Comparison of ENCODE assay signal across 27 mouse cellular contexts in the genomic region with DNA sequence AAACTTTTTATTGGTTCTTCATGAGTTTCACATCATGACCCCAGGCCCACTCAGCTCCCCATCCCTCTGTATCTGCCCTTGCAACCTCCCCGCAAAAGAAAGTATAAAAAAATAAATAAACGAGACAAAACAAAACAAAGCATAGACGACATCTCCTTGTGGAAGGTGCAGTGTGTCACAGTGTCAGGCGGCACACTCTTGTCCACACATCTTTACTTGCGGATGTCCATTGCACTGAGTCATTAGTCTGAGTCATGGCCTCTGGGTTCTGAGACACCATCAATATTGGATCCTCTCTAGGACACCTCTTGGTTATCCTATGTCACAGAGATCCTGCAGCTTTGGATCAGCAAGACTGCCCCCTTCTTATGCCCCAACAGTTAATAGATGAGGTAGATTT. TPM values are rescaled to one million over a fixed set of nuclear protein-coding genes. Genes with fewer than 3 reads are reported as not detected.
DNase-seq lines count a peak whose midpoint lies in the region; ATAC-seq and TF ChIP-seq lines count a peak whose summit lies in the region.
"Had no signal": no experiment of that assay in that cellular context is flagged by ENCODE, and none has a peak within 500 bp of the region (broad histone marks: within the 10 kb centered on the region; RNA-seq: fewer than 3 reads in every experiment).

No protein-coding gene starts in this region.

- H3K4me2 ChIP-seq in midbrain, embryonic 11.5 days: no peak overlapping the region
- no peak overlapping the region for H3K4me2 ChIP-seq in midbrain, postnatal 0 days (ENCODE audit: low read depth, low read length, poor library complexity, severe bottlenecking)
- H3K4me2 ChIP-seq in stomach, postnatal 0 days (replicated peaks; ENCODE audit: low read depth): no peak overlapping the region
- H3K4me2 ChIP-seq: embryonic facial prominence, embryonic 13.5 days; embryonic facial prominence, embryonic 15.5 days; forebrain, embryonic 12.5 days had no signal

- no peaks in the 10 kb centered on the region for H3K9me3 ChIP-seq in midbrain, embryonic 11.5 days (ENCODE audit: control insufficient read depth, low read length)
- H3K9me3 ChIP-seq in midbrain, postnatal 0 days (ENCODE audit: low read length): no peaks in the 10 kb centered on the region
- no peaks in the 10 kb centered on the region for H3K9me3 ChIP-seq in stomach, postnatal 0 days (ENCODE audit: control insufficient read depth, low read length)
- no peaks in the 10 kb centered on the region for H3K9me3 ChIP-seq in hindbrain, embryonic 10.5 days
- H3K9me3 ChIP-seq: embryonic facial prominence, embryonic 13.5 days; embryonic facial prominence, embryonic 15.5 days; forebrain, embryonic 12.5 days had no signal

- no peaks in the 10 kb centered on the region for H3K36me3 ChIP-seq in midbrain, embryonic 11.5 days (ENCODE audit: control insufficient read depth, insufficient read depth, low read length)
- H3K36me3 ChIP-seq in midbrain, postnatal 0 days (ENCODE audit: insufficient read depth, low read length): no peaks in the 10 kb centered on the region
- H3K36me3 ChIP-seq in stomach, postnatal 0 days (ENCODE audit: control insufficient read depth, insufficient read depth, low read length): no peaks in the 10 kb centered on the region
- H3K36me3 ChIP-seq in hindbrain, embryonic 10.5 days: no peaks in the 10 kb centered on the region
- H3K36me3 ChIP-seq: embryonic facial prominence, embryonic 13.5 days; embryonic facial prominence, embryonic 15.5 days; forebrain, embryonic 10.5 days; forebrain, embryonic 12.5 days had no signal

- no peak overlapping the region for H3K27ac ChIP-seq in midbrain, embryonic 11.5 days (ENCODE audit: low read depth, low read length)
- no peak overlapping the region for H3K27ac ChIP-seq in midbrain, postnatal 0 days (ENCODE audit: low read depth, low read length)
- no peak overlapping the region for H3K27ac ChIP-seq in stomach, postnatal 0 days (replicated peaks)
- no peak overlapping the region for H3K27ac ChIP-seq in hindbrain, embryonic 10.5 days
- H3K27ac ChIP-seq: embryonic facial prominence, embryonic 13.5 days; embryonic facial prominence, embryonic 15.5 days; forebrain, embryonic 10.5 days; forebrain, embryonic 12.5 days had no signal

- no peak for ATAC-seq in midbrain, embryonic 11.5 days (ENCODE audit: low FRiP score)
- ATAC-seq in midbrain, postnatal 0 days (ENCODE audit: low FRiP score): no peak
- 0 out of 2 replicates have a peak, but pooled peaks have one; percentile 14 for ATAC-seq in stomach, postnatal 0 days (ENCODE audit: low FRiP score, low TSS enrichment)
- ATAC-seq: forebrain, embryonic 14.5 days; forebrain, embryonic 16.5 days had no signal

- TF ChIP-seq CTCF in midbrain, postnatal 0 days (IDR thresholded peaks at IDR 0.05): no peak
- TF ChIP-seq CTCF in stomach, postnatal 0 days (IDR thresholded peaks at IDR 0.05; ENCODE audit: low read depth): no peak

- H3K27me3 ChIP-seq in midbrain, embryonic 11.5 days (ENCODE audit: control insufficient read depth, insufficient read depth, low read length): no peaks in the 10 kb centered on the region
- no peaks in the 10 kb centered on the region for H3K27me3 ChIP-seq in midbrain, postnatal 0 days (ENCODE audit: insufficient read depth, low read length)
- H3K27me3 ChIP-seq in stomach, postnatal 0 days (ENCODE audit: control insufficient read depth, insufficient read depth, low read length): no peaks in the 10 kb centered on the region
- H3K27me3 ChIP-seq in hindbrain, embryonic 10.5 days (ENCODE audit: insufficient read depth, poor library complexity, severe bottlenecking): no peaks in the 10 kb centered on the region
- H3K27me3 ChIP-seq: embryonic facial prominence, embryonic 13.5 days; embryonic facial prominence, embryonic 15.5 days; forebrain, embryonic 12.5 days had no signal

- H3K4me1 ChIP-seq in midbrain, embryonic 11.5 days (ENCODE audit: control insufficient read depth, insufficient read depth, low read length): no peaks in the 10 kb centered on the region
- H3K4me1 ChIP-seq in midbrain, postnatal 0 days (ENCODE audit: insufficient read depth, low read length): no peaks in the 10 kb centered on the region
- no peaks in the 10 kb centered on the region for H3K4me1 ChIP-seq in stomach, postnatal 0 days (replicated peaks; ENCODE audit: control insufficient read depth, insufficient read depth)
- no peaks in the 10 kb centered on the region for H3K4me1 ChIP-seq in hindbrain, embryonic 10.5 days (replicated peaks)
- H3K4me1 ChIP-seq: embryonic facial prominence, embryonic 13.5 days; embryonic facial prominence, embryonic 15.5 days; forebrain, embryonic 10.5 days; forebrain, embryonic 12.5 days had no signal

- H3K4me3 ChIP-seq in midbrain, embryonic 11.5 days (ENCODE audit: low read depth, low read length): no peak overlapping the region
- H3K4me3 ChIP-seq in midbrain, postnatal 0 days (ENCODE audit: low read depth, low read length): no peak overlapping the region
- no peak overlapping the region for H3K4me3 ChIP-seq in stomach, postnatal 0 days (ENCODE audit: low read depth, low read length)
- no peak overlapping the region for H3K4me3 ChIP-seq in hindbrain, embryonic 10.5 days
- H3K4me3 ChIP-seq: embryonic facial prominence, embryonic 13.5 days; embryonic facial prominence, embryonic 15.5 days; erythroblast, embryonic 14.5 days; forebrain, embryonic 10.5 days; forebrain, embryonic 12.5 days had no signal

- H3K9ac ChIP-seq in midbrain, embryonic 11.5 days (ENCODE audit: low read length): no peak overlapping the region
- H3K9ac ChIP-seq in midbrain, postnatal 0 days (replicated peaks; ENCODE audit: low read length, poor library complexity, severe bottlenecking): no peak overlapping the region
- H3K9ac ChIP-seq in stomach, postnatal 0 days (ENCODE audit: low read length): no peak overlapping the region
- H3K9ac ChIP-seq: embryonic facial prominence, embryonic 13.5 days; embryonic facial prominence, embryonic 15.5 days; forebrain, embryonic 12.5 days had no signal

- no peak for TF ChIP-seq EP300 in stomach, postnatal 0 days (optimal IDR thresholded peaks at IDR 0.05)

- WGBS in midbrain, embryonic 11.5 days: 89% methylated on average over 5 of the region's 5 CpGs
- WGBS in midbrain, postnatal 0 days: 89% methylated on average over 5 of the region's 5 CpGs
- 82% methylated on average over 5 of the region's 5 CpGs for WGBS in stomach, postnatal 0 days
- 87% methylated on average over 5 of the region's 5 CpGs for WGBS in hindbrain, embryonic 10.5 days

- peak; percentile 61 for DNase-seq in midbrain, embryonic 11.5 days (ENCODE audit: low spot score, missing footprints)
- DNase-seq in midbrain, postnatal 0 days (ENCODE audit: low spot score): no peak
- DNase-seq in 416B (ENCODE audit: low read depth): peak; percentile 59
- DNase-seq in stomach, postnatal 0 days (ENCODE audit: low spot score): no peak
- no peak for DNase-seq in thymus, postnatal 36 days
- no peak for DNase-seq in hindbrain, embryonic 10.5 days (ENCODE audit: low spot score)
- DNase-seq: adrenal gland, adult 2 months; adrenal gland, postnatal 10 days; adrenal gland, postnatal 25 days; cerebellum, adult 11-12 months; cerebellum, adult 2 months; cerebellum, adult 9-10 months; cerebellum, postnatal 10 days; cerebellum, postnatal 25 days had no signal

RNA-seq across cellular contexts. Expression of gene Arl14, which starts 7.7 kb away (rescaled TPM):
- polyA plus RNA-seq in midbrain, embryonic 11.5 days (2014; fragmentation: Nextera tagmentation; extraction: Ambion mirVana): not detected in 2 replicates
- not detected in 2 replicates for total RNA-seq in midbrain, postnatal 0 days (2014; rRNA removed)
- not detected in 2 replicates for polyA plus RNA-seq in midbrain, postnatal 0 days (2015; fragmentation: Nextera tagmentation; extraction: Ambion mirVana)
- polyA plus RNA-seq in stomach, postnatal 0 days (2015; fragmentation: Nextera tagmentation; extraction: Ambion mirVana): 31.5 and 39.8 TPM in 2 replicates
- not detected in 2 replicates for polyA plus RNA-seq in hindbrain, embryonic 10.5 days (2016; fragmentation: Nextera tagmentation; extraction: Ambion mirVana)
- total RNA-seq: adrenal gland, adult 2 months; adrenal gland, postnatal 10 days; adrenal gland, postnatal 25 days; adrenal gland, postnatal 4 days; ES-E14; MEL had no signal
- polyA plus RNA-seq: adrenal gland, adult 2 months; C2C12; cerebellum, adult 2 months; cortical plate, adult 2 months; embryonic facial prominence, embryonic 11.5 days; embryonic facial prominence, embryonic 13.5 days; erythroblast, embryonic 14.5 days; forebrain, embryonic 10.5 days; forebrain, embryonic 12.5 days; forebrain, embryonic 14.5 days; forebrain, embryonic 16.5 days had no signal

Comparison
In these comparisons a context has a peak if more than half of its experiments do, and no peak if none do; other contexts are left out.
1. DNase-seq: peak in midbrain, embryonic 11.5 days (single experiment) and 416B (single experiment); none in midbrain, postnatal 0 days (single experiment), stomach, postnatal 0 days (single experiment), thymus, postnatal 36 days (0 of 2) and hindbrain, embryonic 10.5 days (single experiment).
2. RNA of gene Arl14, which starts 7.7 kb away (polyA plus RNA-seq): 31.5 to 39.8 TPM in stomach, postnatal 0 days; not detected in midbrain, embryonic 11.5 days, not detected in midbrain, postnatal 0 days and not detected in hindbrain, embryonic 10.5 days; every median in the first group is over 10 times any median in the second.